Mouse (Mus musculus): ENCODE data around the gene Iscu. TPM values are rescaled to one million over a fixed set of nuclear protein-coding genes. Genes with fewer than 3 reads are reported as not detected.

The Iscu gene
- 80.8 and 85.4 TPM in 2 replicates for polyA plus RNA-seq (2012; rRNA removed)
- polyA plus RNA-seq (2014; fragmentation: Nextera tagmentation; extraction: Ambion mirVana), result 102 and 106 TPM in 2 replicates

DNA sequence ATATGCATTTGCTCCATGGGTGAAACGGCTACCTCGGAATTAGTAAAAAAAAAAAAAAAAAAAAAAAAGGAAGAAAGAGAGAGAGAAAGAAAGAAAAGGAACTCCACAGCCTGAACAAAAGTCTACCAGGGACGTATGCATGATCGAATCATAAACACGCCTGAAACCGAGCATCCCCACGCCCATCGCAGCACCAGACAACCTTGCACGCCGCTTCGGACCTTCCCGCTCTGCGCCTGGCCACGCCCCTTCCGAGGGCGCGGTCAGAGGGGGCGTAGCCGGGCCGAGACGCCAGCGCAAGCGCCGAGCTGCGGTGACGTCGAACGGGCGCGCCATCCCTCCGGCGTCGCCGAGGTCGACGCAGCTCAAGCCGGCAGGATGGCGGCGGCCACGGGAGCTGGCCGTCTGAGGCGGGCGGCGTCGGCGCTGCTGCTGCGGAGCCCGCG is at the start of gene Iscu, which contains the start of gene Sart3:
Gene Iscu, plus strand, starts transcription at position 299 of the 446 bp plus-strand sequence.
Gene Sart3, minus strand, starts transcription at position 61 of the 446 bp plus-strand sequence.
- ATAC-seq (ENCODE audit: low FRiP score, low read depth) (peak; percentile 86), DNase-seq (ENCODE audit: low spot score) (peak; percentile 93)
- Histone ChIP-seq H3K4me2 (replicated peaks; ENCODE audit: low read depth, low read length, severe bottlenecking) (peak within 1 kb of the TSS; percentile 91), H3K4me1 (ENCODE audit: control insufficient read depth, insufficient read depth, low read length) (peaks cover 19% of the 10 kb centered on the region), H3K9ac (ENCODE audit: low read depth, low read length, severe bottlenecking) (peak within 1 kb of the TSS; percentile 87), H3K4me3 (replicated peaks; ENCODE audit: low read length) (peak within 1 kb of the TSS; percentile 99), H3K36me3 (ENCODE audit: control insufficient read depth, insufficient read depth, low read length) (peaks cover 47% of the 10 kb centered on the region), H3K27ac (replicated peaks; ENCODE audit: low read depth, low read length) (peak within 1 kb of the TSS; percentile 97), H3K9me3 (ENCODE audit: control insufficient read depth, low read length) (no peaks in the 10 kb centered on the region), H3K27me3 (ENCODE audit: control insufficient read depth, insufficient read depth, low read length) (no peaks in the 10 kb centered on the region)
- WGBS, result under 1% methylated on average over 22 of the region's 49 CpGs
- TF ChIP-seq POLR2A (IDR thresholded peaks at IDR 0.05; ENCODE audit: borderline replicate concordance, extremely low read depth, insufficient read depth, insufficient read length), result peak; percentile 46; the same call in 1 of the 2 replicates

DNA sequence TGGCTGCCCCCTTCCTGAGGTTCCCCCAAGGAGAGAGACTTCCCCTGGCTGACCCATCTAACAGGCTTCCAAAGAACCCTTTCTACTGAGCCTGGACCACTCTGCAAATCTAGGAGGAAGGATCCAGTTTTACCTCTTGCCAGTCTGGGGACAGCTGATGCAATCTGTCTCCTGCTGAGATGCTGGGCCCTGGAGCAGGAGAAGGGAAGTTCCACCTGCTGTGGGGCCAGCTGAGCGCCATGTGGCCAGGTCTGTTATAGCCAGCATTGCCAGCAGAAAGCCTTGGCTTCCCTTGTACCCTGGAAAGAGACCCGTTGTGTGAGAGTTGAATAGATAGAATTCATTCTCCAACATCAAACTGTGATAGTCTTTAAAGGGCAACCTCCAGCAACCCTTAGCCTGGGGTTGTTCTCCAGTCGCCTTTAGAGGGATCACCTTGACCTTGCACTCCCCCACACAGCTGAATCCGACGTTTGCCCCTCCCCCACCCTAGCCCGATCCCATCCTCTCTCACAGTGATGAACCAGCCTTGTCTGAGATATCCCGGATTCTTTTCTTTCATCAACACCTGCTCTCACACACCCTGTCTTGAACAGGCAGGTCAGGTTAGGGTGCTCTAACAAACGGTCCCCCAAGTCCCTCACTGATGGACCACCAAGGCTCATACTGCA is 48.8 kb upstream of the Iscu start:
- Histone ChIP-seq H3K27me3 (ENCODE audit: control insufficient read depth, insufficient read depth, low read length) (no peaks in the 10 kb centered on the region), H3K4me1 (ENCODE audit: control insufficient read depth, insufficient read depth, low read length) (no peaks in the 10 kb centered on the region), H3K4me3 (replicated peaks; ENCODE audit: low read length) (no peak overlapping the region), H3K4me2 (replicated peaks; ENCODE audit: low read depth, low read length, severe bottlenecking) (no peak overlapping the region), H3K9ac (ENCODE audit: low read depth, low read length, severe bottlenecking) (no peak overlapping the region), H3K9me3 (ENCODE audit: control insufficient read depth, low read length) (no peaks in the 10 kb centered on the region), H3K27ac (replicated peaks; ENCODE audit: low read depth, low read length) (no peak overlapping the region), H3K36me3 (ENCODE audit: control insufficient read depth, insufficient read depth, low read length) (no peaks in the 10 kb centered on the region)
- no peak for TF ChIP-seq POLR2A (IDR thresholded peaks at IDR 0.05; ENCODE audit: borderline replicate concordance, extremely low read depth, insufficient read depth, insufficient read length)
- DNase-seq (ENCODE audit: low spot score) (no peak), ATAC-seq (ENCODE audit: low FRiP score, low read depth) (no peak)
- 32% methylated on average over 8 of the region's 8 CpGs for WGBS

DNA sequence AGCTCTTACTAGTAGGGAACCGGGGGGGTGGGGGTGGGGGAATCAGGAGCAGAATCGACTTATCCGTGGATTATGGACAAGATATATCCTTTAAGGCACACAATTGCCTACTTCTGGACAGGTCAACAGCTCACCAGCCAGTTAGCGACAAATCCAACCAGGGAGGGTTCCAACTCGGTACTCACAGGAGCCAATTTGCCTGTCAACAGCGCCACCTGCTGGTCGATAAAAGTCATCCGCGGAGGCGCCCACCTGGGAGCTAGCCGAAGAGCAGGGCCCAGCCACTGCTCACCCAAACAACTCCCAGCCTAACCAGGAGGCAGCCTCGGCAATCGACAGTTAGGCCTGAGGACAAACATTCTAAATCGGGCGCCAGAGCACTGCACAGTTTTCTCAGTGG is 48.1 kb upstream of the Iscu start, which contains the start of gene 1700069L16Rik:
Gene 1700069L16Rik, minus strand, starts transcription at position 327 of the 400 bp plus-strand sequence.
- Histone ChIP-seq H3K36me3 (ENCODE audit: control insufficient read depth, insufficient read depth, low read length) (no peaks in the 10 kb centered on the region), H3K9ac (ENCODE audit: low read depth, low read length, severe bottlenecking) (no peak within 1 kb of the TSS), H3K27me3 (ENCODE audit: control insufficient read depth, insufficient read depth, low read length) (no peaks in the 10 kb centered on the region), H3K4me3 (replicated peaks; ENCODE audit: low read length) (no peak within 1 kb of the TSS), H3K4me1 (ENCODE audit: control insufficient read depth, insufficient read depth, low read length) (no peaks in the 10 kb centered on the region), H3K27ac (replicated peaks; ENCODE audit: low read depth, low read length) (no peak within 1 kb of the TSS), H3K9me3 (ENCODE audit: control insufficient read depth, low read length) (no peaks in the 10 kb centered on the region), H3K4me2 (replicated peaks; ENCODE audit: low read depth, low read length, severe bottlenecking) (no peak within 1 kb of the TSS)
- 4% methylated on average over 15 of the region's 15 CpGs for WGBS
- DNase-seq (ENCODE audit: low spot score), result peak; percentile 68
- no peak for TF ChIP-seq POLR2A (IDR thresholded peaks at IDR 0.05; ENCODE audit: borderline replicate concordance, extremely low read depth, insufficient read depth, insufficient read length)
- peak; percentile 71 for ATAC-seq (ENCODE audit: low FRiP score, low read depth)

DNA sequence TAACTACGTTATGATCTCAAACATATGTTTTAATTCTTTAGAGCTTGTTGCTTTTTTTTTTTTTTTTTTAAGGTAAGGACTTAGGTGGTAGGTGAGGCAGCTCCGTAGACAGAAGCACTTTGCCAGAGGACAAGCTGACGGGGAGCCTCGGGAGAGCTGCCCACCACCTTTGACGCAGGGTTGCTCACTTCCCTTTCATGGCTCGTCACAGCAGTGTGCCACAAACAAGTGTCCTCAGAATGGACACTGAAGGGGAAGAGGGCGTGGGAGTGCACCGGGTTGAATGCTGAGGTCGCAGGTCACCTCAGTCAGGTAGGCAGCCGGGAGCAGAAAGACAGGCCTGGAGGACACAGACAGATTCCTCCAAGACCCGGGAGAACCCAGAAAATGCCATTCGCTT is 47.1 kb upstream of the Iscu start:
- Histone ChIP-seq H3K4me3 (replicated peaks; ENCODE audit: low read length) (no peak overlapping the region), H3K4me1 (ENCODE audit: control insufficient read depth, insufficient read depth, low read length) (no peaks in the 10 kb centered on the region), H3K4me2 (replicated peaks; ENCODE audit: low read depth, low read length, severe bottlenecking) (no peak overlapping the region), H3K27ac (replicated peaks; ENCODE audit: low read depth, low read length) (no peak overlapping the region), H3K36me3 (ENCODE audit: control insufficient read depth, insufficient read depth, low read length) (no peaks in the 10 kb centered on the region), H3K9me3 (ENCODE audit: control insufficient read depth, low read length) (no peaks in the 10 kb centered on the region), H3K9ac (ENCODE audit: low read depth, low read length, severe bottlenecking) (no peak overlapping the region), H3K27me3 (ENCODE audit: control insufficient read depth, insufficient read depth, low read length) (no peaks in the 10 kb centered on the region)
- ATAC-seq (ENCODE audit: low FRiP score, low read depth) (no peak), DNase-seq (ENCODE audit: low spot score) (no peak)
- 69% methylated on average over 12 of the region's 12 CpGs for WGBS
- no peak for TF ChIP-seq POLR2A (IDR thresholded peaks at IDR 0.05; ENCODE audit: borderline replicate concordance, extremely low read depth, insufficient read depth, insufficient read length)

DNA sequence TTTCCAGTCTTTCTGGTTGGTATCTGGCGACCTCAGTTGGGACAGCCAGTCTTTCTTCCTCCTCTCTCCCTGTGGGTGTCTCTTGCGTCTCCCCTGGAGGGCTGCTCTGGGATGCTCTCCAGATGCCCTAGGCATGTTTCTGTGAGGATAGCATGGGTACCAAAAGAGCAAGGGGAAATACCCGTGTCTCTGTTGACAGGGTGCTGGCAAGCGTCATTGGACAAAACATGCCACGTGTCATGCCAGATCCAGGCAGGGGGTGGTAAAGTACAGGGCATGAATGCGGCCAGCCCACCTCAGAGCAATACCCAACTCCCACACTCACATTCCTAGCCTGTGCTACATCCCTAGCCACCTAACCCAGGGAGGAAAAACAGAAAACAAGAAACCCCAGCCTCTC is 45.9 kb upstream of the Iscu start:
- H3K4me3 ChIP-seq (replicated peaks; ENCODE audit: low read length), result no peak overlapping the region
- WGBS, result 78% methylated on average over 6 of the region's 6 CpGs
- H3K4me2 ChIP-seq (replicated peaks; ENCODE audit: low read depth, low read length, severe bottlenecking), result no peak overlapping the region
- no peak overlapping the region for H3K27ac ChIP-seq (replicated peaks; ENCODE audit: low read depth, low read length)
- H3K9me3 ChIP-seq (ENCODE audit: control insufficient read depth, low read length), result no peaks in the 10 kb centered on the region
- no peak for DNase-seq (ENCODE audit: low spot score)
- no peaks in the 10 kb centered on the region for H3K36me3 ChIP-seq (ENCODE audit: control insufficient read depth, insufficient read depth, low read length)
- H3K27me3 ChIP-seq (ENCODE audit: control insufficient read depth, insufficient read depth, low read length), result no peaks in the 10 kb centered on the region
- no peaks in the 10 kb centered on the region for H3K4me1 ChIP-seq (ENCODE audit: control insufficient read depth, insufficient read depth, low read length)
- TF ChIP-seq POLR2A (IDR thresholded peaks at IDR 0.05; ENCODE audit: borderline replicate concordance, extremely low read depth, insufficient read depth, insufficient read length), result no peak
- no peak for ATAC-seq (ENCODE audit: low FRiP score, low read depth)
- no peak overlapping the region for H3K9ac ChIP-seq (ENCODE audit: low read depth, low read length, severe bottlenecking)
